Mouse (Mus musculus) hindbrain, embryonic 10.5 days (tissue): ENCODE measurements around the gene Ghsr. TPM values are rescaled to one million over a fixed set of nuclear protein-coding genes. Genes with fewer than 3 reads are reported as not detected.
"Not testable (repeated sequence)": the region's sequence is repeated elsewhere in the genome, so short reads cannot be mapped to it uniquely, and the experiment has no call there.

ENCODE experiments used
- DNase-seq: peaks from one replicate; pipeline ENCODE4 v3.0.0-alpha.2; 2017; ENCODE audit warnings: low spot score
- H3K27ac ChIP-seq: fragments of 300-500 bp; sonication (generic); 2 replicates; pipeline ENCODE4 v1.5.1; 2016; ENCODE audit warnings: mild to moderate bottlenecking, moderate library complexity
- H3K27me3 ChIP-seq: fragments of 300-500 bp; sonication (generic); 2 replicates; pipeline ENCODE4 v1.6.1; 2016; ENCODE audit warnings: mild to moderate bottlenecking; ENCODE audit not compliant: poor library complexity, insufficient read depth, severe bottlenecking
- H3K36me3 ChIP-seq: fragments of 300-500 bp; sonication (generic); 2 replicates; pipeline ENCODE4 v1.6.1; 2016; ENCODE audit warnings: mild to moderate bottlenecking, moderate library complexity
- H3K4me1 ChIP-seq: fragments of 300-500 bp; sonication (generic); replicated peaks from 2 replicates; pipeline ENCODE4 v1.6.1; 2016; ENCODE audit warnings: mild to moderate bottlenecking
- H3K4me3 ChIP-seq: fragments of 300-500 bp; sonication (generic); 2 replicates; pipeline ENCODE4 v1.5.1; 2016; ENCODE audit warnings: mild to moderate bottlenecking, moderate library complexity
- H3K9me3 ChIP-seq: fragments of 300-500 bp; sonication (generic); 2 replicates; pipeline ENCODE4 v1.6.1; 2016; ENCODE audit warnings: mild to moderate bottlenecking, moderate library complexity
- WGBS: fragments of 180-500 bp; shearing (Covaris S2); methylation state at CpG from one replicate; pipeline ENCODE4 v1.1.7; 2016; 5-methylcytosine and 5-hydroxymethylcytosine counted together
- polyA plus RNA-seq: library from polyadenylated mRNA; unstranded; fragments of >200 nt; fragmentation: Nextera tagmentation; extraction: Ambion mirVana; gene quantifications from 2 replicates; pipeline ENCODE4 v1.2.1, GENCODE M21; 2016

Ghsr gene
- polyA plus RNA-seq, 1 experiment from 2014 or later: 0.09 TPM

DNA sequence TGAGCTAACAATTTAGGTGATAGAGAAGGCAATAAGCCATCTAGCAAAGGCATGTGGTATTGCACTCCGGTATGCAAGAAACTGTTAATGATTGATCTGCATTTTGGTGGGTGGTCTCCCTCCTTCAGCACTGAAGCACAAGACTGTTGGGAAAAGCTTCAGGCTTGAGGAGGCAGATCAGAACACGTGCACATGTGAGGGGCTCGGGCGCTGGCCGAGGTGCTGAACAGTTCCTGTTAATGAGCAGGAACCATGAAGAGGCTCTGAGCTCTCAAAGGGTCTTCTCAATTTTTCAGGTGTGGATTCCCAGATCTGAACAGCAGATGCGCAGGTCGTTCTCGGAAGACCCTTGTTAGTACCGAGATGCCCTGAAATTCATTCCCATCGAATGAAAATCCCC, 1.0 kb upstream of the Ghsr start:
- peak; percentile 76 for DNase-seq
- WGBS: 6% methylated on average over 10 of the region's 10 CpGs
- Histone ChIP-seq H3K36me3 (no peaks in the 10 kb centered on the region), H3K27me3 (peaks cover 58% of the 10 kb centered on the region), H3K4me1 (peaks cover 17% of the 10 kb centered on the region), H3K4me3 (no peak overlapping the region), H3K27ac (no peak overlapping the region), H3K9me3 (no peaks in the 10 kb centered on the region)

DNA sequence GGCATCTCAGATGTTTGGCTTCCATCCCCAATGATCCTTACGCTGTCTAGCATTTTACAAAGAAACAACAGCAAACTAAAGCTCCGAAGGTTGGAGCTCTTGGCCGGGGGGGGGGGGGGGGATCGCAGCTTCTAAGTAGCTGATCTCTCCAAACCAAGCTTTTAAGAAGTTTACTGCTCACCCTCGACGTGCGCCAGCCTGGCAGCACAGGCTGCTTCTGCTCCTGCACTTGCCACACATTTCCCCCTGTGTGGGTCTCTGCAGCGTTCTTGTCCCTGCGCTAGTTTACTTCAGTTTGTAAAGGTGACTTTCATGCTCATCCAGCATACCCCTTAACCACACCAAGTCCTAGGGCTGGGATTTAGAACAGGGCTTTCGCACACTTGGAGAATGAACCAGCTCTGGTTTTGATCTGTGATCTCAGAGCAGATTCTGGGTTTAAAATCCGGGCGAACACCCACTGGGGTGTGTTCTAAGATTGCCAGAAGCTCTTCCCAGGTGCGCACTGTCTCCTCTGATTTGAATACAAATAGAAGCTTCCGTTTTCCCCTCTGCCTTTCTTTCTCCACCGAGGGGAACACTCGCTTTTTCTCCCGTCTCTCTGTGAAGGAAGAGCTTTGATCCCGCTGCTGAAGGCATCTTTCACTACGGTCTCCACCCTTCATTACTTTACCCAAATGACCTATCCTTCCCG, 422 bp upstream of the Ghsr start:
- no peak for DNase-seq
- Histone ChIP-seq H3K4me1 (peaks cover 17% of the 10 kb centered on the region), H3K4me3 (peak overlapping the region; percentile 53), H3K9me3 (no peaks in the 10 kb centered on the region), H3K27me3 (peaks cover 58% of the 10 kb centered on the region), H3K27ac (no peak overlapping the region), H3K36me3 (no peaks in the 10 kb centered on the region)
- 3% methylated on average over 20 of the region's 20 CpGs for WGBS

DNA sequence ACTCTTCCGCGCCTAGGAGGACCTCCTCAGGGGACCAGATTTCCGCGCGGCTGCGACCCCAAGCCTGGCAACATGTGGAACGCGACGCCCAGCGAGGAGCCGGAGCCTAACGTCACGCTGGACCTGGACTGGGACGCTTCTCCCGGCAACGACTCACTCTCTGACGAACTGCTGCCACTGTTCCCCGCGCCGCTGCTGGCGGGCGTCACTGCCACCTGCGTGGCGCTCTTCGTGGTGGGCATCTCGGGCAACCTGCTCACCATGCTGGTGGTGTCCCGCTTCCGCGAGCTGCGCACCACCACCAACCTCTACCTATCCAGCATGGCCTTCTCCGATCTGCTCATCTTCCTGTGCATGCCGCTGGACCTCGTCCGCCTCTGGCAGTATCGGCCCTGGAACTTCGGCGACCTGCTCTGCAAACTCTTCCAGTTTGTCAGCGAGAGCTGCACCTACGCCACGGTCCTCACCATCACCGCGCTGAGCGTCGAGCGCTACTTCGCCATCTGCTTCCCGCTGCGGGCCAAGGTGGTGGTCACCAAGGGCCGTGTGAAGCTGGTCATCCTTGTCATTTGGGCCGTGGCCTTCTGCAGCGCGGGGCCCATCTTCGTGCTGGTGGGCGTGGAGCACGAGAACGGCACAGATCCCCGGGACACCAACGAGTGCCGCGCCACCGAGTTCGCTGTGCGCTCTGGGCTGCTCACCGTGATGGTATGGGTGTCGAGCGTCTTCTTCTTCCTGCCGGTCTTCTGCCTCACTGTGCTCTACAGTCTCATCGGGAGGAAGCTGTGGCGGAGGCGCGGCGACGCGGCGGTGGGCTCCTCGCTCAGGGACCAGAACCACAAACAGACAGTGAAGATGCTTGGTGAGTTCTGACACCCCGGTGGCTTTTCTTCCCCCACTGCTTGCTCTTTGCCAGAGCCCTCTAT, 837 bp downstream of the Ghsr start:
- peak; percentile 34 for DNase-seq
- Histone ChIP-seq H3K9me3 (no peaks in the 10 kb centered on the region), H3K27ac (no peak overlapping the region), H3K4me3 (peak overlapping the region; percentile 53), H3K27me3 (peaks cover 58% of the 10 kb centered on the region), H3K36me3 (no peaks in the 10 kb centered on the region), H3K4me1 (peaks cover 17% of the 10 kb centered on the region)
- 1% methylated on average over 77 of the region's 77 CpGs for WGBS

DNA sequence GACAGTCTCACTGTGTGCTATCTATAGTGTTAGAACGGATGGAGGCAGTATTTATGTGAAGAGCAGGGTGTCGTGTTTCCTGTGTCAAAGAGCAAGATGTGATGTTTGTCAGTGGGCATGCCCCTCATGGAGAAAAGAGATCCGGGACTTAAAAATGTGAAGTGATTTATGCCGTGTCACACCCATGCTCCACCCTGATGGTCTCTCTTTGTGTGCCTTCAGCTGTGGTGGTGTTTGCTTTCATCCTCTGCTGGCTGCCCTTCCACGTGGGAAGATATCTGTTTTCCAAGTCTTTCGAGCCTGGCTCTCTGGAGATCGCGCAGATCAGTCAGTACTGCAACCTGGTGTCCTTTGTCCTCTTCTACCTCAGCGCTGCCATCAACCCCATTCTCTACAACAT, 3.2 kb downstream of the Ghsr start:
- DNase-seq: no peak
- no peaks in the 10 kb centered on the region for H3K36me3 ChIP-seq
- H3K4me3 ChIP-seq: no peak overlapping the region
- no peak overlapping the region for H3K27ac ChIP-seq
- WGBS: 62% methylated on average over 9 of the region's 9 CpGs
- peaks cover 55% of the 10 kb centered on the region for H3K27me3 ChIP-seq
- H3K9me3 ChIP-seq: no peaks in the 10 kb centered on the region
- H3K4me1 ChIP-seq: peaks cover 17% of the 10 kb centered on the region

DNA sequence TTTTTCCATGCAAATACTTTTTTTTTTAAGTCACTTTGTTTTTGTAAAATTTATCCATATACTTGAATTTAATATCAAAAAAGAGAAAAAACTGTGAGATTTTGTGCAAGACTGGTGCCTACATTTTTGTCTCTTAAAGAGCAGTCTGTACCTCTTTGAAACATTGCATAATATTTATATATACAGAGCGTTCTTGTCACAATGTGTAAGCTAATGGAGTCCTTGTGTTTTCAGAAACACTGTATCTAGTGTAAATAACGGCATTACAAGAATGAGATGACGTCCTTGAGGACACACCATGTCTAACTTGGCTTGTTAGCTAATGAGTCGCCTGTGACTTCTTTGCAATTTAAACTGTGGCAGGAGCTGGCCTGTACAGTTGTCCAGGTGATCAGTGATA, 6.8 kb downstream of the Ghsr start:
- 81% methylated on average over 4 of the region's 4 CpGs for whole genome bisulfite sequencing
- no peaks in the 10 kb centered on the region for H3K4me1 ChIP-seq
- no peaks in the 10 kb centered on the region for H3K9me3 ChIP-seq
- no peaks in the 10 kb centered on the region for H3K36me3 ChIP-seq
- H3K27ac ChIP-seq: no peak overlapping the region
- H3K4me3 ChIP-seq: no peak overlapping the region
- no peak for DNase-seq
- peaks cover 20% of the 10 kb centered on the region for H3K27me3 ChIP-seq

DNA sequence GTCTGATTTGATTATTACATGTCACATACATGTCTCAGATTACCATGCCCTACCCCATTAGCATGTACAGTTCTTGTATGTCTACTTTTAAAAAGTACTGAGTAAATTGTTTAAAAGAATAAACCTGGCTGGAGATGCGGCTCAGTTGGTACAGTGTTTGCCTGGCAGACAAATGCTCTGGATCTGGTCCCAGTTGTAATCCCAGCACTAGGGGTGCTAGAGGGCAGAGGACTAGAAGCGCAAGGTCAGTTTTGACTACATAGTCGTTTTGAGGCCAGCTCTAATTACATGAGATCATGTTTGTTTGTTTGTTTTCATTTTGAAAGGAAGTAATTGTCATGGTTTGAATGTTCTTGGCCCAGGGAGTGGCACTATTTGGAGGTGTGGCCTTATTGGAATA, 13.7 kb downstream of the Ghsr start:
- Histone ChIP-seq H3K27me3 (no peaks in the 10 kb centered on the region), H3K9me3 (no peaks in the 10 kb centered on the region), H3K4me1 (no peaks in the 10 kb centered on the region), H3K27ac (no peak overlapping the region), H3K4me3 (no peak overlapping the region), H3K36me3 (no peaks in the 10 kb centered on the region)
- DNase-seq: no peak
- 71% methylated on average over 3 of the region's 3 CpGs for WGBS

DNA sequence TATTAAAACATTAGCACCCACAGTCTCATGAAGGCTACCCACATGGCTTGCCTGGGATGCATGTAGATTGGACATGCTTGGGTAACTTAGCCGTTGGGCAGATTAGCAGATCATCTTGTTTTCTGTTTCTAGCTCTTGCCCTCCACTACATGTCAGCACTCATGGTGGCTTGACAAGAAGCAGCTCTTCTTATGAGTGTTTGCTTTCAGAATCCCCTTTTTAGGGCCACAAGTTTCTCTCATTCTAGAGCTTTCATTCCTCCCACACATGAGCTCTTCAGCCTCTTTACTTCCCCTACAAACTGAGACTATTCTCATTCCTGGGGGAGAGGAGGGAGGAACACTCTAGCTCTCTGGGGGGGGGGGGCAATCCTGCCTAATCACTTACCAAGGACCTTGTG, 18.8 kb downstream of the Ghsr start:
- H3K27ac ChIP-seq: no peak overlapping the region
- WGBS: 78% methylated on average over 1 of the region's 1 CpGs
- no peaks in the 10 kb centered on the region for H3K4me1 ChIP-seq
- H3K27me3 ChIP-seq: no peaks in the 10 kb centered on the region
- H3K36me3 ChIP-seq: no peaks in the 10 kb centered on the region
- H3K9me3 ChIP-seq: no peaks in the 10 kb centered on the region
- H3K4me3 ChIP-seq: no peak overlapping the region
- DNase-seq: no peak

DNA sequence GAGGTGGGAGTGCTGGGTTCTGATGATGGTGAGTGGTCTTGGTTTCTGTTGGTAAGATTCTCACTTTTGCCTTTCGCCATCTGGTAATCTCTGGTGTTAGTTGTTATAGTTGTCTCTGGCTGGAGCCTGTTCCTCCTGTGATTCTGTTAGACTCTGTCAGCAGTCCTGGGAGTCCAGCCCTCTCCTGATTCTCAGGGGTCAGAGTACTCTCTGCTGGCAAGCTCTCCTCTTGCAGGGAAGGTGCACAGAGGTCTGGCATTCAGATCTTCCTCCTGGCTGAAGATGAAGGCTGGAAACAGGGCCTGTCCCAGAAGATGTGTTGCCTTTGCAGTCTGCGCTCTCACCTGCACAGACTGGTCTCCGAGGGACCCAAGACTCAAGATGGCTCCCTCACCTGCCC, 29.8 kb downstream of the Ghsr start:
- H3K27me3 ChIP-seq, H3K4me1 ChIP-seq, H3K9me3 ChIP-seq, H3K36me3 ChIP-seq, H3K4me3 ChIP-seq, DNase-seq, H3K27ac ChIP-seq: not testable (repeated sequence)
- 97% methylated on average over 3 of the region's 3 CpGs for WGBS

DNA sequence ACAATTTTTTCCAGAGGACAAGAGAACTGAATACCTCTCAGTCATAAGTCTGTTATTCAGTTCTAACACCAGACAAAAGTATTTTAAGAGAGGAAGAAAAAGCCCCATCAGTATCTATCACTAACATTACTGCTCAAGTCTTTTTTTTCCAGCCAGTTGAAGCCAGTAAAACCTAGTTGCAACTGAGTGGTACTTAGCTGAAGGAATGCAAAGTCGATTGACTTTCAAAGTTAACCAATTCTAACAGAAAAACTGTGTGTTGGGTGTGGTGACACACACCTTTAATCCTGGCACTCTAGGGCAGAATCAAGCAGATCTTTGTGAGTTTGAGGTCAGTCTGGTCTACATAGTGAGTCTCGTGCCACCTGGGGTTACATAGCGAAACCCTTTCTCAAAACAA, 35.3 kb downstream of the Ghsr start:
- H3K36me3 ChIP-seq: no peaks in the 10 kb centered on the region
- DNase-seq: no peak
- no peaks in the 10 kb centered on the region for H3K4me1 ChIP-seq
- WGBS: 88% methylated on average over 3 of the region's 3 CpGs
- H3K27ac ChIP-seq: no peak overlapping the region
- no peak overlapping the region for H3K4me3 ChIP-seq
- H3K27me3 ChIP-seq: no peaks in the 10 kb centered on the region
- no peaks in the 10 kb centered on the region for H3K9me3 ChIP-seq

DNA sequence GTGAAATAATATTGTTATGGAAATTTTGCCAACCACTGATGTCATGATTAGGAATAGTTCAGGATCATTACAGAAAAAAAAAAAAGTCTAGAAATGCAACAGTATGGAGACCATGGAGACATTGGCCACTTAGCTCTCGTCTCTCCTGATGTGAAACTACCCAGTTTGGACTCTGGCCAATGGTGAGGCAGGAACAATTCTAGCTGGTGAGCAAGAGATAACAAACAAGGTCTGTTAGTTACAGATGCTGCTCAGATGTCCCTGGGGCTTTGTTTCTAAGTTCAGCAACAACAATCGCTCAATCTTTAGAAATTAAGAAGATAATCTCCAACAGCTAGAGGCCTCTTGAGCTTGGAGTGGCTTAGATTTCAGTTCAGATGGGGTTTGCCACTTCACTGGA, 37.4 kb downstream of the Ghsr start:
- DNase-seq: no peak
- no peak overlapping the region for H3K27ac ChIP-seq
- H3K9me3 ChIP-seq: no peaks in the 10 kb centered on the region
- no peaks in the 10 kb centered on the region for H3K4me1 ChIP-seq
- H3K4me3 ChIP-seq: no peak overlapping the region
- no peaks in the 10 kb centered on the region for H3K27me3 ChIP-seq
- H3K36me3 ChIP-seq: no peaks in the 10 kb centered on the region
- 76% methylated on average over 2 of the region's 2 CpGs for WGBS

DNA sequence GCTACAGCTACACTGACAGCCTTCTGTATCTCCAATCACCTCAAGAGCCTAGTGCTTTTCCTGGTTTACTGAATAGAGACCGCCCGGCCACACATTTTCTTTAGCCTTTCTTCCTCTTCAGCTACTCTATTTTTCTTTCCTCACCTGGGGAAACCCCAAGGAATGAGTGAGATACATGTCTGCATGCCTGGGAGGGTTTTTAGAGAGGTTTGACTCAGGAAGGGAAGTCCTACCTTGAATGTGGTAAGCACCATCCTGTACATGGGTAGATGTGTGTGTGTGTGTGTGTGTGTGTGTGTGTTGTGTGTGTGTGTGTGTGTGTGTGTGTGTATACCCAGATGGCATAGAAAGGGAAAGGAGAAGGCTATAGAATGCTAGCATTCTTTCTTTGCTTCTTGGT, 40.1 kb downstream of the Ghsr start:
- Histone ChIP-seq H3K27me3 (no peaks in the 10 kb centered on the region), H3K4me3 (no peak overlapping the region), H3K9me3 (no peaks in the 10 kb centered on the region), H3K36me3 (no peaks in the 10 kb centered on the region), H3K27ac (no peak overlapping the region), H3K4me1 (no peaks in the 10 kb centered on the region)
- 91% methylated on average over 2 of the region's 2 CpGs for WGBS
- no peak for DNase-seq

DNA sequence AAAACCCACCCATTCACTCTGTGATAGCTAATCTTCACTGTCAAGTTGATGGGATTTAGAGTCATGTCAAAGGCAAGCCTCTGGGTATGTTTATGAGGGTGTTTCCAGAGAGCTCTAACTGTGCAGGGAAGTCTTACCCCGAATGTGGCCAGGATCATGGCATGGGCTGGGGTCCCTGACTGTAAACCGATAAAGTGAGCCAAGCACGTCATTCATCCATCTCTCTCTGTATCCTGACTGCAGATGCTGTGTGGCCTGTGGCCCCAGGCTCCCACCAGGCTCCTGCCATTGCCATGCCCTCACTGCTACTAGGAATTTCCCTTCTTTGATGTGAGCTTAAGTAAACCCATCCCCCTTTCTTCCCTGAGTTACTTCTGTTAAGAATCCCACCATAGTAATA, 42.4 kb downstream of the Ghsr start:
- peaks cover 1% of the 10 kb centered on the region; the same call in 1 of the 2 replicates for H3K36me3 ChIP-seq
- DNase-seq: no peak
- H3K9me3 ChIP-seq: no peaks in the 10 kb centered on the region
- no peak overlapping the region for H3K27ac ChIP-seq
- WGBS: 82% methylated on average over 3 of the region's 3 CpGs
- no peak overlapping the region for H3K4me3 ChIP-seq
- no peaks in the 10 kb centered on the region for H3K4me1 ChIP-seq
- no peaks in the 10 kb centered on the region for H3K27me3 ChIP-seq

DNA sequence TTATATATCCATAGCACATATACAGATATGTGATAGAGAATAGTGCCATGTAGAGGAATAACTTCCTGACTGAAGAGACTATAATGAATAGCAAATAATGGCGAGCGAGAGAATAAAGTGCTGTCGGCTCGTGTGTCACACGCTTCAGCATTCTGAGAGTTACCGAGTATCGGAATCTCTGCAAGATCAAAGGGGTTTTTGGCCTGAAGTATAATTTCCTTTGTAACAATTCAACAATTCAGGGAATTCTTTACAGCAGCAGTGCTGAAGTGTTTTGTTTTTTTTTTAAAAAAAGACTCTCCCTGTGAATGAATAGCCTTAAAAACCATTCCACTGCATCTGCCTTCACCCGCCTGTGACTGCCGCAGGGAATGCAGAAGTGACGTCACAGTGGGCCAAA, 45.6 kb downstream of the Ghsr start:
- Histone ChIP-seq H3K36me3 (peaks cover 10% of the 10 kb centered on the region; the same call in 1 of the 2 replicates), H3K4me1 (peaks cover 4% of the 10 kb centered on the region; the same call in 1 of the 2 replicates), H3K9me3 (no peaks in the 10 kb centered on the region), H3K4me3 (no peak overlapping the region), H3K27ac (no peak overlapping the region), H3K27me3 (no peaks in the 10 kb centered on the region)
- DNase-seq: no peak
- 63% methylated on average over 10 of the region's 10 CpGs for WGBS
